In the genomic region with DNA sequence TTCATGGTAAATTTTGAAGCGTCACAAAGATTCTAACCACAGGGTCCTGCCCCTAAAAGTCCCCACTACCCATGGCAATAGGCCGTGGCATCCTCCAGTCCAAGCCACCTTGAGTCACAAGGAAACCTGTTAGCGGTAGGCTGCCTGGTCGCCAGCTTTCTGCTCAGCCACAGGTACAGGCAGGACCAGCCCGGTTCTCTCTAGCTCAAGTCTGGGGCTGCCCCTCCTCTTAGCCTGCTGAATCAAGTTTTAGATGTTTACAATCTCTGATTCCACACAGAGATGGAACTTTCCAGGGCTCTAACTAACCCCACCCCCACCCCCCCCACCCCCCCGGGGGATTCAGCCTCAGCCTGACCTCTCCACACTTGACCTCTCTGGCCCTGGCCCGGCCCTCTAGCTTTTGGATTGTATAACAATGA, we compare ENCODE assay signal across 12 mouse cellular contexts. TPM values are rescaled to one million over a fixed set of nuclear protein-coding genes. Genes with fewer than 3 reads are reported as not detected.
DNase-seq lines count a peak whose midpoint lies in the region; ATAC-seq lines count a peak whose summit lies in the region.
"Had no signal": no experiment of that assay in that cellular context is flagged by ENCODE, and none has a peak within 500 bp of the region (broad histone marks: within the 10 kb centered on the region; RNA-seq: fewer than 3 reads in every experiment).

No protein-coding gene starts in this region.

- H3K9ac ChIP-seq in kidney, embryonic 14.5 days (ENCODE audit: low read depth, low read length) = no peak overlapping the region
- no peak overlapping the region for H3K9ac ChIP-seq in stomach, embryonic 14.5 days (replicated peaks; ENCODE audit: low read depth, low read length)
- no peak overlapping the region for H3K9ac ChIP-seq in heart, embryonic 12.5 days
- H3K9ac ChIP-seq: hindbrain, embryonic 13.5 days had no signal

- 48% methylated on average over 7 of the region's 7 CpGs for WGBS in kidney, embryonic 14.5 days
- WGBS in stomach, embryonic 14.5 days = 37% methylated on average over 7 of the region's 7 CpGs
- 56% methylated on average over 7 of the region's 7 CpGs for WGBS in heart, embryonic 12.5 days

- ATAC-seq in kidney, embryonic 14.5 days (ENCODE audit: low FRiP score, low TSS enrichment) = peak; percentile 33; the same call in 1 of the 2 replicates
- peak; percentile 10; the same call in 1 of the 2 replicates for ATAC-seq in stomach, embryonic 14.5 days (ENCODE audit: insufficient number of reproducible peaks, insufficient read depth, low FRiP score, low read depth)
- ATAC-seq in heart, embryonic 12.5 days (ENCODE audit: insufficient number of reproducible peaks, low FRiP score) = no peak
- ATAC-seq: midbrain, embryonic 16.5 days had no signal

- H3K27me3 ChIP-seq in kidney, embryonic 14.5 days (ENCODE audit: control insufficient read depth, insufficient read depth, low read length) = no peaks in the 10 kb centered on the region
- H3K27me3 ChIP-seq in stomach, embryonic 14.5 days (ENCODE audit: control insufficient read depth, insufficient read depth, low read length) = no peaks in the 10 kb centered on the region
- no peaks in the 10 kb centered on the region for H3K27me3 ChIP-seq in heart, embryonic 12.5 days (replicated peaks)

- no peak overlapping the region for H3K4me2 ChIP-seq in kidney, embryonic 14.5 days (replicated peaks; ENCODE audit: low read depth, low read length)
- H3K4me2 ChIP-seq in stomach, embryonic 14.5 days (replicated peaks; ENCODE audit: low read depth, low read length) = no peak overlapping the region
- H3K4me2 ChIP-seq in heart, embryonic 12.5 days = no peak overlapping the region
- H3K4me2 ChIP-seq: hindbrain, embryonic 13.5 days had no signal

- H3K27ac ChIP-seq in kidney, embryonic 14.5 days (ENCODE audit: low read depth, low read length) = no peak overlapping the region
- H3K27ac ChIP-seq in stomach, embryonic 14.5 days (ENCODE audit: low read length) = no peak overlapping the region
- H3K27ac ChIP-seq in heart, embryonic 12.5 days (ENCODE audit: poor library complexity, severe bottlenecking) = no peak overlapping the region
- H3K27ac ChIP-seq: heart, adult 2 months; hindbrain, embryonic 13.5 days had no signal

- DNase-seq in thymus, postnatal 4 days = peak; percentile 44
- no peak for DNase-seq in thymus, postnatal 25 days
- DNase-seq in ZHBTc4 (ENCODE audit: low read depth, low spot score) = peak; percentile 63
- no peak for DNase-seq in left cerebral cortex, adult 11 months (ENCODE audit: low spot score)
- DNase-seq in lung, postnatal 14 days = no peak
- DNase-seq: cerebellum, adult 8-10 months; heart, adult 2 months had no signal

- H3K4me1 ChIP-seq in kidney, embryonic 14.5 days (ENCODE audit: control insufficient read depth, insufficient read depth, low read length) = peaks cover 19% of the 10 kb centered on the region
- H3K4me1 ChIP-seq in stomach, embryonic 14.5 days (ENCODE audit: control insufficient read depth, insufficient read depth, low read length) = peaks cover 11% of the 10 kb centered on the region
- H3K4me1 ChIP-seq in heart, embryonic 12.5 days (replicated peaks) = peaks cover 29% of the 10 kb centered on the region

- no peak overlapping the region for H3K4me3 ChIP-seq in kidney, embryonic 14.5 days (ENCODE audit: low read length)
- no peak overlapping the region for H3K4me3 ChIP-seq in stomach, embryonic 14.5 days (ENCODE audit: low read depth, low read length)
- H3K4me3 ChIP-seq in heart, embryonic 12.5 days = no peak overlapping the region
- H3K4me3 ChIP-seq: heart, adult 2 months; hindbrain, embryonic 13.5 days had no signal

- H3K36me3 ChIP-seq in kidney, embryonic 14.5 days (ENCODE audit: control insufficient read depth, insufficient read depth, low read length) = no peaks in the 10 kb centered on the region
- no peaks in the 10 kb centered on the region for H3K36me3 ChIP-seq in stomach, embryonic 14.5 days (ENCODE audit: control insufficient read depth, insufficient read depth, low read length)
- no peaks in the 10 kb centered on the region for H3K36me3 ChIP-seq in heart, embryonic 12.5 days
- H3K36me3 ChIP-seq: hindbrain, embryonic 13.5 days had no signal

- no peaks in the 10 kb centered on the region for H3K9me3 ChIP-seq in kidney, embryonic 14.5 days (ENCODE audit: control insufficient read depth, low read length)
- H3K9me3 ChIP-seq in stomach, embryonic 14.5 days (ENCODE audit: control insufficient read depth, low read depth, low read length) = no peaks in the 10 kb centered on the region
- H3K9me3 ChIP-seq in heart, embryonic 12.5 days (replicated peaks) = no peaks in the 10 kb centered on the region
- H3K9me3 ChIP-seq: hindbrain, embryonic 13.5 days had no signal

RNA-seq across cellular contexts. Expression of a gene that starts 36.4 kb away (rescaled TPM):
- 848 and 979 TPM in 2 replicates for polyA plus RNA-seq in kidney, embryonic 14.5 days (2014; fragmentation: Nextera tagmentation; extraction: Ambion mirVana)
- 384 and 404 TPM in 2 replicates for polyA plus RNA-seq in stomach, embryonic 14.5 days (2014; fragmentation: Nextera tagmentation; extraction: Ambion mirVana)
- polyA plus RNA-seq in heart, embryonic 12.5 days (2016; fragmentation: Nextera tagmentation; extraction: Ambion mirVana) = 320 and 321 TPM in 2 replicates

RNA-seq across cellular contexts. Expression of a gene that starts 53.7 kb away (rescaled TPM):
- 527 and 692 TPM in 2 replicates for polyA plus RNA-seq in kidney, embryonic 14.5 days (2014; fragmentation: Nextera tagmentation; extraction: Ambion mirVana)
- polyA plus RNA-seq in stomach, embryonic 14.5 days (2014; fragmentation: Nextera tagmentation; extraction: Ambion mirVana) = 506 and 533 TPM in 2 replicates
- 257 and 262 TPM in 2 replicates for polyA plus RNA-seq in heart, embryonic 12.5 days (2016; fragmentation: Nextera tagmentation; extraction: Ambion mirVana)

Comparison
In these comparisons a context has a peak if more than half of its experiments do, and no peak if none do; other contexts are left out.
1. DNase-seq: peak in thymus, postnatal 4 days (single experiment) and ZHBTc4 (single experiment); none in thymus, postnatal 25 days (single experiment), left cerebral cortex, adult 11 months (single experiment) and lung, postnatal 14 days (single experiment).